Mouse (Mus musculus): ENCODE results near the gene Cep164. TPM values are rescaled to one million over a fixed set of nuclear protein-coding genes. Genes with fewer than 3 reads are reported as not detected.

Cep164 gene
- total and polyA plus RNA-seq, 2 experiments from 2014 or later, result 14.2 to 24.6 TPM

DNA sequence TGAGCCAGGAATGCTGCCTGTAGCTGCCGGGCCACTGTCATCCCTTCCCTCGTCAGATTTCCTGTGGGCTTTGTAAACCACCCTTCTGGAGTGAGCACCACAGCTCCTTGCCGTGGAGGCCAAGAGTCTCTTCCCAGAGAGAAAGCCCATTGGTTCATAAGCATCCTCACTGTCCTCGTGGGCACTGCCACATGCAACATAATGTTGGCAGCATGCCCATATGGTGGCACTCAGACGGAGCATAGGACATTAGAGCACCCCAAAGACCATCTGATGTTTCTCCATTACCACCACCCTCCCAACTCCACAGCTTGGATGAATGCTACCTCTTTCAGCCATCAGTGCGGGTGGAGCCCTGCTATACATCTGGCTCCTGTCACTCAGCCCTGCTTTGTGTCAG, 95.2 kb downstream of the Cep164 start:
- no peaks in the 10 kb centered on the region for H3K27me3 ChIP-seq (ENCODE audit: insufficient read depth, low read length)
- H3K27ac ChIP-seq, result 0 out of 2 replicates have a peak overlapping the region, but pooled peaks have one; percentile 11
- no peak overlapping the region for H3K9ac ChIP-seq (replicated peaks; ENCODE audit: low read length)
- no peaks in the 10 kb centered on the region for H3K4me1 ChIP-seq (ENCODE audit: insufficient read depth, low read length)
- no peaks in the 10 kb centered on the region for H3K9me3 ChIP-seq (ENCODE audit: low read length)
- no peak for TF ChIP-seq CTCF (IDR thresholded peaks at IDR 0.05; ENCODE audit: low read depth)
- ATAC-seq (0 out of 2 replicates have a peak, but pooled peaks have one; percentile 40), DNase-seq (ENCODE audit: low spot score) (peak; percentile 38)
- H3K36me3 ChIP-seq (ENCODE audit: insufficient read depth, low read length), result no peaks in the 10 kb centered on the region
- 37% methylated on average over 6 of the region's 6 CpGs for WGBS
- no peak overlapping the region for H3K4me3 ChIP-seq (ENCODE audit: low read length)
- no peak overlapping the region for H3K4me2 ChIP-seq (ENCODE audit: low read depth, low read length)

DNA sequence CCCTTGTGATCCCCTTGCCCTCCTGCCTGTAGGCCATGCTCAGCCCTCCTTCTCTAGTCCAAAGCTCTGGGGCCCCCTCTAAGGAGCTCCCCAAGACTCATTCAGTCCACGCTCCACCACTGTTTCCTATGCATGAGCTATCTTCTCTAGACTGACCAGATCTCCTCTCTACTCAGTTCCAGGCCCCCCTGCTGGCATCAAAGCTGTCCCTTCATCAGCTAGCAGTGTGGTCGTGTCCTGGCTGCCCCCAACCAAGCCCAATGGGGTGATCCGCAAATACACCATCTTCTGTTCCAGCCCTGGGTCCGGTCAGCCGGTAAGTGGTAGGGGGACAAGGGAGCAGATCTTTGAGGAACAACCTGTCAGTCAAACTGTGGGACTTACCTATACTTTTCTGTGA, 96.6 kb downstream of the Cep164 start:
- ATAC-seq (no peak), DNase-seq (ENCODE audit: low spot score) (no peak)
- Histone ChIP-seq H3K9ac (replicated peaks; ENCODE audit: low read length) (no peak overlapping the region), H3K36me3 (ENCODE audit: insufficient read depth, low read length) (no peaks in the 10 kb centered on the region), H3K9me3 (ENCODE audit: low read length) (no peaks in the 10 kb centered on the region), H3K27me3 (ENCODE audit: insufficient read depth, low read length) (no peaks in the 10 kb centered on the region), H3K4me1 (ENCODE audit: insufficient read depth, low read length) (no peaks in the 10 kb centered on the region), H3K27ac (no peak overlapping the region), H3K4me2 (ENCODE audit: low read depth, low read length) (no peak overlapping the region), H3K4me3 (ENCODE audit: low read length) (no peak overlapping the region)
- no peak for TF ChIP-seq CTCF (IDR thresholded peaks at IDR 0.05; ENCODE audit: low read depth)
- 87% methylated on average over 5 of the region's 5 CpGs for WGBS

GRCm38 (mm10) chr9:45719997-45720396, 108.5 kb downstream of the Cep164 start:
- Histone ChIP-seq H3K4me1 (ENCODE audit: insufficient read depth, low read length) (no peaks in the 10 kb centered on the region), H3K9ac (replicated peaks; ENCODE audit: low read length) (no peak overlapping the region), H3K4me2 (ENCODE audit: low read depth, low read length) (no peak overlapping the region), H3K9me3 (ENCODE audit: low read length) (no peaks in the 10 kb centered on the region), H3K36me3 (ENCODE audit: insufficient read depth, low read length) (peaks cover 3% of the 10 kb centered on the region; the same call in 1 of the 2 replicates), H3K4me3 (ENCODE audit: low read length) (no peak overlapping the region), H3K27ac (no peak overlapping the region), H3K27me3 (ENCODE audit: insufficient read depth, low read length) (no peaks in the 10 kb centered on the region)
- no peak for TF ChIP-seq CTCF (IDR thresholded peaks at IDR 0.05; ENCODE audit: low read depth)
- no peak for ATAC-seq
- no peak for DNase-seq (ENCODE audit: low spot score)
- 51% methylated on average over 7 of the region's 7 CpGs for WGBS

Other genes with a start within 250 kb of the Cep164 start
- gene Bace1, start 9.9 kb upstream of the Cep164 start, total RNA-seq (2014; rRNA removed), result 77.0 and 92.0 TPM in 2 replicates
- gene Bace1, start 9.9 kb upstream of the Cep164 start, polyA plus RNA-seq (2015; fragmentation: Nextera tagmentation; extraction: Ambion mirVana), result 39.3 TPM in 2 replicates
- 23.5 and 33.9 TPM in 2 replicates for gene Pcsk7, start 77.8 kb upstream of the Cep164 start, total RNA-seq (2014; rRNA removed)
- gene Pcsk7, start 77.8 kb upstream of the Cep164 start, polyA plus RNA-seq (2015; fragmentation: Nextera tagmentation; extraction: Ambion mirVana), result 18.1 and 22.1 TPM in 2 replicates
- gene Rnf214, start 78.2 kb upstream of the Cep164 start, total RNA-seq (2014; rRNA removed), result 51.9 and 55.4 TPM in 2 replicates
- gene Rnf214, start 78.2 kb upstream of the Cep164 start, polyA plus RNA-seq (2015; fragmentation: Nextera tagmentation; extraction: Ambion mirVana), result 70.3 and 77.7 TPM in 2 replicates
- 4.4 and 5.2 TPM in 2 replicates for gene Tagln, start 107.4 kb upstream of the Cep164 start, total RNA-seq (2014; rRNA removed)
- 3.5 and 4.0 TPM in 2 replicates for gene Tagln, start 107.4 kb upstream of the Cep164 start, polyA plus RNA-seq (2015; fragmentation: Nextera tagmentation; extraction: Ambion mirVana)
- gene Sidt2, start 126.6 kb upstream of the Cep164 start, total RNA-seq (2014; rRNA removed), result 124 and 126 TPM in 2 replicates
- 48.3 and 51.6 TPM in 2 replicates for gene Sidt2, start 126.6 kb upstream of the Cep164 start, polyA plus RNA-seq (2015; fragmentation: Nextera tagmentation; extraction: Ambion mirVana)
- 137 and 186 TPM in 2 replicates for gene Pafah1b2, start 184.0 kb upstream of the Cep164 start, total RNA-seq (2014; rRNA removed)
- 222 and 243 TPM in 2 replicates for gene Pafah1b2, start 184.0 kb upstream of the Cep164 start, polyA plus RNA-seq (2015; fragmentation: Nextera tagmentation; extraction: Ambion mirVana)
- gene Sik3, start 184.1 kb upstream of the Cep164 start, total RNA-seq (2014; rRNA removed), result 32.3 and 37.1 TPM in 2 replicates
- 12.5 and 12.6 TPM in 2 replicates for gene Sik3, start 184.1 kb upstream of the Cep164 start, polyA plus RNA-seq (2015; fragmentation: Nextera tagmentation; extraction: Ambion mirVana)